Mouse (Mus musculus): ENCODE results near the gene Syce2.

Syce2 gene

GRCm38 (mm10) chr8:84844397-84845070 lies 27.4 kb upstream of the Syce2 start:
- no peak for DNase-seq (ENCODE audit: low spot score)

DNA sequence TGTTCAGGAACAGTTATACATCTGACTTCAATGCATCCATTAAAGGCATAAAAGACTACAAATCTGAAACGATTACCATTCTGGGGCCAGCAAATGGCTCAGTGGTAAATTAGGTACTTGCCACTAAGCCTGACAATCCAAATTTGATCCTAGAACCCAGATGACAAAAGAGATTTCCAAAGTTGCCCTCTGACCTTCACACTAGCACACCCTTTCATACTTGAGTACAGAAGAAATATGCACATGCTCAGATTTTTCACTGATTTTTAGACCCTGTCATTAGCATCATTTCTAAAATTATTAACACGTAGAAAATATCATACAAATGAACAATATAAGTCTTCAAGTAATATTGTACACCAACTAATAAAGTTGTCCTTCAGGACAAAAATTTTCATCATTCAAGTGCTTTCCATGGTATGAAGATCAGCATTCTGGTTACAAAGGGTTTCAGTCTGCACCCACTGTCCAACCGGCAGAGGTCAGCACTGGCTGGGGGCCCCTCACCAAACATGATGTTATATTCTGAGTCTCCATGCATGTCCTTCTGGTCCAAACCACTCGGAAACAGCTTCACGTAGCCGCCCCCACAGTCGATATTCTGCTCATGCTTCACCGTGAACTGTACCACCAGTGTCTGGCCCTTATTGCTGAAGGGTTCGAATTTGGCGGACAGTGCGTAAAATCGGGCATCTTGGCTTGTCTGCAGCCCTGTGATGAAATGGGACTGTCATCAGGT lies 26.4 kb upstream of the Syce2 start:
- DNase-seq (ENCODE audit: low spot score): no peak

DNA sequence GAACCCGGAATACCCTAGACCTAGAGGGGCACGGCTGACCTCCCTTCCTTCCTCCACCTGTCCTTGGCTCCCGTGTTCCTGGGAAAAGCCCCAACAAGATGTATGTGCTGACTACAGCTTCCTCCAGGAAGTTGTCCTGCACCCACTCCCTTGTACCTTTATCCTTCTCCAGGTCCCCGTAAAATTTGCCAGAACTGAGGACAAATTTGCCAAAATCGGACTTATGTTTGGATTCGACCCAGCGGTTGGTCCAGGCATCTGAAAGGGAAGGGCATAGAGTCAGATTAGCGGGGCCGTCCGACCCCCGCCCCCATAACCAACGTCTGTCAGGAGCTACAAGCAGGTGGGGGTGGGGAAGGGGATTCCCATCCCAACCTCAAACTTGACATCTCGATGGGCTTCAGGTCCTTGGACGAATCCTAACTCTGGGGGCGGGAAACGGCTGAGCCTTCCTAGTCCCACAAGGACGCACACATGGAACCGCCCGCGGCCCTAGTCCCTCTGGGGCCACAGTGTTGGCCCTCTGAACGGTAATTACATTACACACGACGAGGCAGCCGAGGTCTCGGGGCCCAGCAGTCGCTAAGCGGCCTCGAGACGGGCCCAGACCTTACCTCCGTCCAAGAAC lies 25.7 kb upstream of the Syce2 start:
- DNase-seq (ENCODE audit: low spot score): no peak

- peak; percentile 100 for DNase-seq (ENCODE audit: low spot score)
Observed at GRCm38 (mm10) chr8:84846722-84847572, 25.0 kb upstream of the Syce2 start, which contains the start of gene Calr. TSS of gene Calr (minus strand) at chr8:84846934.

DNA sequence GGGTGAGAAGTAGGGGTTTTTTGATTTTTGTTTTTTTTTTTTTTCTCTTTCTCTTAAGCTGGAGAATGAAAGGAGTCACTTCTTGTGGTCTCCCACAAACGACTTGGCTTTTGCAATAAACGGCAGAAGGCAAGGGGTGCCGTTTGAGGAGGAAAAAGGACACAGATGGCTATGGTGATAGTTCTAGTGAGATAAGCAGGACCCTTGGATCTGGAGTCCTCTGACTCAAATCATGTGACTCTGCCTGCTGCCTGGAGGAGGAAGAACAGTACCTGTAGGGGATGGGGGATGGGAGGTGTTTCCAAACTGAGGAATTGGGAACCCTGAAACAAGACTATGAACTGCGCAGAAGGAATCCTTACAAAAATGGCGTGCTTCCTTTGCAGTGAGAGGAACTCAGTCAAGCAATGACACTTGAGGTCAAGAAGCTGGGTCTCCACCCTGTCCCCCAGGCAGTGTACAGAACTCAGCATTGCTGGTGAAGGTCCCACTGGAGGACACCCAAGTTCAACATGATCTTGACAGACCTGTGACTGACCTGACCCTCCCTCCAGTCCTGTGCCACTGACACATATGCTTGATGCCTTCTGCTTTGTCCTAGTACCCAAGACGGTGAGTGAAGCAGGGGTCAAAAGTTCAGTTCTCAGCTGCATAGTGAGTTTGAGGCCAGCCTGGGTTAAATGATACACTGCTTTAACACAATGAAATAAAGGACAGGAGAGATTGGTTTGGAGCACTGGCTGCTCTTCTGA lies 24.1 kb upstream of the Syce2 start:
- DNase-seq (ENCODE audit: low spot score): no peak

DNA sequence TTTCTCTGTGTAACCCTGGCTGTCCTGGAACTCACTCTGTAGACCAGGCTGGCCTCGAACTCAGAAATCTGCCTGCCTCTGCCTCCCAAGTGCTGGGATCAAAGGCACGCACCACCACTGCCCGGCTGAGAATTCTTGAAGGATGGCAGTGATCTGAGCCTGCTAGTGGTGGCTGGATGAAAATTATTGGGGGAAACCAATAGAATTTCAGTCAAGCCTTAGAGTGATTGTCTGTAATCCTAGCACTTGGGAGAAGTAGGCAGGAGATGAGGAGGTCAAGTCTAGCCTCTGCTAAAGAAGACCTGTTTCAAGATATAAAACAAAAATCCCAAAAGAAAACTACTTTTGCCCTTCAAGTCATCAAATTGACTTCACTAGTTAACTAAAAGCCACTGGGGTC lies 15.5 kb upstream of the Syce2 start:
- DNase-seq (ENCODE audit: low spot score): no peak

- DNase-seq (ENCODE audit: low spot score): peak; percentile 95
Observed at GRCm38 (mm10) chr8:84856864-84857441, 15.0 kb upstream of the Syce2 start, which contains the start of gene Farsa. TSS of gene Farsa (plus strand) at chr8:84856989.

DNA sequence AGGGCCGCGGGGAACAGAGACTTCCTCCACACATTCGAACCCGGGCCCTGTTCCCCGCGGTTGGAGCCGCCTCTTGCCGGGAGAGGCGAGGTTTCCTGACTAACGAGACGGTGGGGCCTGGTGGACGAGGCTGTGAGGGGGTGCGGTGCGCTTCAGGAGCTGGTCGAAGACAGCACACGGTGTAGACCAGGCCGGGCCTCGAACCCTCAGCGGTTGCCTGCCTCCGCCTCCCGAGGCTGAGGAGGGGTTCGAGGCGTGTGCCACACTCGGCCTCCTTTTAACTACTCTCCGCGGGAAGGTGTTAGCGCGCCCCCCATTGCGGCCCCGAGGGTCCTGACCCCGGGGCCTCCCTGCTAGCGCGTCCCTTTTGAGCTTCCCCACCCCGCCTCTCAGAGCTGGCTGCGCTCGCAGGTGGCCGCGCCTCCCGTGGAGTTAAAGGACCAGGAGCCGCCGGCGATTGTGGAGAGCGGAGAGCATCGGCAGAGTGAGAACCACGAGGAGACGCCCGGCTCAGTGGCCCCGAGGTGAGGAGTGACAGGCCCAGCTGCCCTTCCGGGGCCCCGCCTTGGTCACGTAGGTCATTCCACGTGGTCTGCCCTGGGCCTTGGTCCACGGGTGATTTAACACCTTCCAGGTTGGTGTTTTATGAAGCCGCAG lies 526 bp downstream of the Syce2 start:
- DNase-seq (ENCODE audit: low spot score): peak; percentile 57

DNA sequence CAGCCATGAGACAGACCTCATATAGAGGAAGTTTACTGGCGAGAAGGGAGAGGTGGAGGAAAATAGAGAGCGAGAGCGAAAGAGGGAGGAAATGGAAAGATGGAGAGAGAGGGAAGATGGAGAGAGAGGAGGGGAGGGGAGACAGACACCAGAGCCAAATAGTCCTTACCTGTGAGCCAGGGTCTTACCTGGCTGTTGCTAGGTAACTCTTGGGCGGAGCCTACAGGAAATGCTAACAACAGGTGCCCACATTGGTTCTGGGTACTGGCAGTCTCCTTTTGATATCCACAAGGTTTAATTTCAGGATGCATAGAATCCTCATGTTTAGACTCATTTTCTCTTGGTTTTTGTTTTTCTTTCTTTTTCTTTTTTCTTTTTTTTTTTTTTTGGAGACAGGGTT lies 1.1 kb downstream of the Syce2 start:
- DNase-seq (ENCODE audit: low spot score): no peak

DNA sequence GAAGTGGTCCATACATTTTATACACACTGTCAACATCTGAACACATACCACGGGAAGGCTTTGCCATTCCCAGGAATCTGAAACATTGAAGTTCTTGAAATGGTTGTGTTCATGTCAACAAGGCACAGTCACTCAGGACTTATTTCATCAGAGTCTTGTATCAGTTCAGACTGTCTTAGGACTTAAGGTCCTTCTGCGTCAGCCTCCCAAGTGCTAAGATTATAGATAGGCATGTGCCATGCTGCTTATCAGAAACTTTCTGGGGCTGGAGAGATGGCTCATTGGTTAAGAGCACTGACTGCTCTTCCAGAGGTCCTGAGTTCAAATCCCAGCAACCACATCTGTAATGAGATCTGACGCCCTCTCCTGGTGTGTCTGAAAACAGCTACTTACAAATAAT lies 2.4 kb downstream of the Syce2 start:
- DNase-seq (ENCODE audit: low spot score): no peak

GRCm38 (mm10) chr8:84877297-84878035 lies 5.6 kb downstream of the Syce2 start:
- DNase-seq (ENCODE audit: low spot score): no peak

GRCm38 (mm10) chr8:84878915-84879314 lies 7.0 kb downstream of the Syce2 start:
- DNase-seq (ENCODE audit: low spot score): no peak

DNA sequence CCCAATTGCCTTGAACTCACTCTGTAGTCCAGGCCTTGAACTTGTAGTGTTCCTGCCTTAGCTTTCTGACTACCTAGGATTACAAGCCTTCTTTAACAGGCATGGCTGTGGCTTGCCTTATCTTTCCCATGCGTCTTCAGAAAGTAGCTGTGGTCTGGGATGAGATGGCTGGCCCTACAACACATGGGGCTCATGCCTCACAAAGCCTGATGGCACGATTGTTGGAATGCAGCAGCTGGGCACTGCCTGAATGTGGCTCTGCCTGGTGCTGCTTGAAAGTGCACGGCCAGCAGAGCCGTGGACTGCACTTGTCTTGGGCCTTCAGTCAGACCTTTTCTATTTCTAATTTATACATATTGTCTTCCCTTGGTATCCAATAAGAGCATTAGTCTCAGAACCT lies 12.8 kb downstream of the Syce2 start:
- DNase-seq (ENCODE audit: low spot score): no peak

DNA sequence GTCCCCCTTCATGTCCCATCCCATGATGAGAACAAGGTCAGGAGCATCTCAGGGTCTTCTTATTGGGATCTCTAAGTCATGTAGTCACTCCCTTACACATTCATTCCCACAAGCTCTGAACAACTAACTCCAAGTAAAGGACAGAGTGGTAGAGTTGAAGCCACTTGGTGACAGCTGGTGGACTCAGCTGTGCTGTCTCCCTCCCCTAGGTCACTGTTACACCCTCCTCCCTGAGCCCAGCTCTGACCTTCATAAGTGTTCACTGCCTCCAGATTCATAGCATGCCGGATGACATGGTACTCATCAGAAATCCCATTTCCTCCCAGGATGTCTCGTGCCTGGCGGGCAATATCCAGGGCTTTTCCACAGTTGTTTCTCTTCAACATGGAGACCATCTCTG lies 16.4 kb downstream of the Syce2 start:
- no peak for DNase-seq (ENCODE audit: low spot score)

DNA sequence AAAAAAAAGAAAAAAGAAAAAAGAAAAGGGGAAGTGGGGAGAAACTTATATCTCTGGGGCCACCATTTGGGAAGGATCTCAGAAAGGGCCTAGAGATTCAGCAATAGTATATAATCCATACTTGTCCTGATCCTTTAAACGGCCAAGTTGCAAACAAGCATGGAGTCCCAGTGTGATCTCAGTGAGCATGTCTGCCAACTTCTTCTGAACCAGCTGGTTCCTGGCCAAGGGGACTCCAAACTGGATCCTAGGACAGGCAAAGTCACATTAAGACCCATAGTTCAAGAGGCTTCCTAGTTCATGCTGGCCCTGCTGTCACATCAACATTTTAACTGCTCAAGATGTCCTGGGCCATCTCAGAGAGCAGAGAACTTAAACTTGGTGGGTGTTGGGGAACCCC lies 17.2 kb downstream of the Syce2 start:
- no peak for DNase-seq (ENCODE audit: low spot score)

DNA sequence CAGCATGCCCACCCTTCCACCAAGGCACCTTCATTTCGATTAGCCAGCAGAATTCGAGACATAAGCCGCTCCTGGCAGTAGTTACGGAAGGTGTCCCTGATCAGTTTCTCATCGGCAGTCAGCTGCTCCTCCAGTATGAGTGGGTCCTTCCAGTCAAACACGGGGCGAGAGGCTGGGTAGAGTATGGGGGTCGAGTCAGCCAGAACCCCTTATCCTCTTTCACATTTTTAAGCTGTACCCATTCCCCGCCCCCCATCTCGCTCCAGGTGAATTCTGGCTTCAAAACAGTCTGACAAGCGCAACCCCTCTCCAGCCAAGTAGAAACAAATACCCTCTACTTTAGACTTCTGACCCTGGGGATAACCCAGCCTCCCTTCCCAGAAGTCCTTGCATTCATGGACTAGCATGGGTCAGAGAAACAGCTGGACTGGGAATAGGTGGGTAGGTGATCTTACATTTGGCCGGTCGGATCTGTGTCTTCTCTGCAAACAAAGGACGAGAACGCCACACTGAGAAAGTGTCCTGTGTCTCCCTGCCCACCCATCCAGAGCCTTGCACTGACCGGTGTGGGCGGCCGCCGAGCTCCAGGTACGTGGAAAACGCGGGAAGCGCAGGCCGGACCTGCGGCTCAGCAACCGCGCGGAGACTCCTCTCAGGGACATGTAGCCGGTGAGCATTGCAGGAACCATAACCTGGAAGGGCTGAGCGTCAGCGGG lies 21.2 kb downstream of the Syce2 start:
- DNase-seq (ENCODE audit: low spot score): no peak

GRCm38 (mm10) chr8:84893709-84894134 lies 21.8 kb downstream of the Syce2 start, which contains the start of gene Gcdh:
TSS of gene Gcdh (minus strand) at chr8:84893921.
- peak; percentile 95 for DNase-seq (ENCODE audit: low spot score)

- no peak for DNase-seq (ENCODE audit: low spot score)
Observed at GRCm38 (mm10) chr8:84895963-84896362, 24.1 kb downstream of the Syce2 start.

DNA sequence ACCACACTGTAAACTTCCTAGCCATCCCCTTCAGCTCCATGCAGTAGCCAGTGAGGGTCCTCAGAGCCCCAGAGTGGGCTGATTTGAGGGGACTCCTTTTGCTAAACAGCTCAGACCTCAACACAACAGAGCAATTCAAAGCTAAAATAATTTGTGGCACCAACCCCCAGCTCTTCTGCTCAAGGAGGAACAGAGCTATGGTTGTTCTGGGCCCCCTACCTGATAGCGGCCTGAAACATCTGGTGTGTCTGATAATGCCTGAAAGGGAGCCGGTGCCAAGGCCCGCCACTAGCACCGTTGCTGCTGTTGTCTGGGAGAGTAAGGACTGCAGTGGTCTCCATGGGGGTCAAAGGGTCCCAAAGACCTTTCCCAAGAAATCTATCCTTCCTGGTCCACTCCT lies 29.2 kb downstream of the Syce2 start:
- peak; percentile 87 for DNase-seq (ENCODE audit: low spot score)
